Mouse (Mus musculus) adrenal gland, postnatal 25 days (tissue): ENCODE measurements around the gene Htra3. TPM values are rescaled to one million over a fixed set of nuclear protein-coding genes. Genes with fewer than 3 reads are reported as not detected.

Experiments
- DNase-seq: peaks from one replicate; pipeline ENCODE4 v3.0.0; 2021; ENCODE audit warnings: mixed read lengths
- total RNA-seq: library from RNA; stranded (reverse); gene quantifications from 2 replicates; pipeline ENCODE4 v1.2.3, GENCODE M21; 2021

The Htra3 gene
- total RNA-seq, 1 experiment from 2014 or later = 44.3 TPM

- no peak for DNase-seq
Observed at GRCm38 (mm10) chr5:35695815-35696214, 16.2 kb upstream of the Htra3 start.

- no peak for DNase-seq
Observed at GRCm38 (mm10) chr5:35693638-35694037, 14.1 kb upstream of the Htra3 start.

- DNase-seq = no peak
Observed at GRCm38 (mm10) chr5:35691246-35691645, 11.7 kb upstream of the Htra3 start.

GRCm38 (mm10) chr5:35690485-35691165 lies 11.0 kb upstream of the Htra3 start:
- peak; percentile 69 for DNase-seq

GRCm38 (mm10) chr5:35689374-35689773 lies 9.8 kb upstream of the Htra3 start:
- no peak for DNase-seq

GRCm38 (mm10) chr5:35688851-35689250 lies 9.3 kb upstream of the Htra3 start:
- no peak for DNase-seq

- no peak for DNase-seq
Observed at GRCm38 (mm10) chr5:35687098-35687497, 7.5 kb upstream of the Htra3 start.

GRCm38 (mm10) chr5:35686336-35686735 lies 6.8 kb upstream of the Htra3 start:
- DNase-seq = no peak

GRCm38 (mm10) chr5:35685079-35685478 lies 5.5 kb upstream of the Htra3 start:
- no peak for DNase-seq

GRCm38 (mm10) chr5:35680958-35681357 lies 1.4 kb upstream of the Htra3 start:
- DNase-seq = no peak

- no peak for DNase-seq
Observed at GRCm38 (mm10) chr5:35676964-35677363, 2.6 kb downstream of the Htra3 start.

GRCm38 (mm10) chr5:35674081-35674555 lies 5.5 kb downstream of the Htra3 start:
- peak; percentile 73 for DNase-seq

GRCm38 (mm10) chr5:35673086-35673485 lies 6.5 kb downstream of the Htra3 start:
- peak; percentile 88 for DNase-seq

- no peak for DNase-seq
Observed at GRCm38 (mm10) chr5:35672581-35672980, 7.0 kb downstream of the Htra3 start.

- peak; percentile 62 for DNase-seq
Observed at GRCm38 (mm10) chr5:35671474-35671891, 8.1 kb downstream of the Htra3 start.

- DNase-seq = no peak
Observed at GRCm38 (mm10) chr5:35670412-35670801, 9.2 kb downstream of the Htra3 start.

- DNase-seq = no peak
Observed at GRCm38 (mm10) chr5:35669747-35670411, 9.7 kb downstream of the Htra3 start.

GRCm38 (mm10) chr5:35666152-35666551 lies 13.4 kb downstream of the Htra3 start:
- DNase-seq = no peak

- DNase-seq = no peak
Observed at GRCm38 (mm10) chr5:35662021-35662545, 17.5 kb downstream of the Htra3 start.

- DNase-seq = no peak
Observed at GRCm38 (mm10) chr5:35661210-35661609, 18.4 kb downstream of the Htra3 start.

- no peak for DNase-seq
Observed at GRCm38 (mm10) chr5:35659503-35659902, 20.1 kb downstream of the Htra3 start.

- no peak for DNase-seq
Observed at GRCm38 (mm10) chr5:35655753-35656485, 23.7 kb downstream of the Htra3 start.
